Mouse (Mus musculus): Measurements from ENCODE around the gene Slc25a23. TPM values are rescaled to one million over a fixed set of nuclear protein-coding genes. Genes with fewer than 3 reads are reported as not detected.

Slc25a23 gene
- polyA plus RNA-seq, 1 experiment from 2014 or later: 18.8 TPM

DNA sequence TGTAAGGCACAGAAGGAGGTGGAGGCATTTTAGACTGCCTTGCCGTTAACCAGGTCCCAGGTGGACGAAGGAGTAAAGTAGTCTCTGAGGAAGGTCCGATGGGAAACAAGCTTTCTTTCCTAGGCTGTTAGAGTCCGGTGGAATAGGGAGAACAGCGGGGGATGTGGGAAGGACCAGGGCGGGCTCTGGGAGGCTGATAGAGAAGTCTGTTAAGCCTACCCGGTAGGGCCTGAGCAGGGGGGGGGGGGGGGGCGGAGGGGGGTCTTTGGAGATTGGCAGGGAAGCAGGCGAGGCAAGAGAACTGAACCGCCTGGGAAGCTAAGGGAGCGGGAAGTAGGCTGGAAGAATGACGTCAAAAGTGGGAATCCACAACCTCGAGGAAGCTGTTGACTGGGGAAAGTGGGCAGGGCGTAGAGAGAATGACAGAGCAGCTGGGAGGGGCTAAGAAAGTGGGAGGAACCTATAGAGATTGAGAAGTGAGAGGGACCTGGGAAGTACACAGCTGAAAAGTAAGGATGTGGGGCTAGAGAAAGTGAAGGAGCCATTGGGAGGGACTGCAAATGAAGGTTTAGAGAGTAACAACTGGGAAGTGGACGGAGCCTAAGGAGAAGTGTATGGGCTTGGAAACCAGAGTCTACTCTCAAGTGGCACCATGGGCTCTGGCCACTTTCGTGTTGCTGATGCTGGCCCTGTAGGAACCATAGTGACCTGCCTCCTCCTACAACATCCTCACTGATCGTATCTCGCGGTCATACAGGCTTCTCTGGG lies 36.4 kb upstream of the Slc25a23 start:
- under 1% methylated on average over 18 of the region's 19 CpGs for WGBS
- no peaks in the 10 kb centered on the region for H3K36me3 ChIP-seq (ENCODE audit: poor library complexity, severe bottlenecking)
- peak overlapping the region; percentile 15; the same call in 1 of the 2 replicates for H3K4me3 ChIP-seq
- ATAC-seq: peak; percentile 79
- peak overlapping the region; percentile 54 for H3K4me2 ChIP-seq
- no peak overlapping the region; the same call in 1 of the 2 replicates for H3K9ac ChIP-seq
- 0 out of 2 replicates have a peak, but pooled peaks cover 5% of the 10 kb centered on the region for H3K27me3 ChIP-seq
- no peak overlapping the region for H3K27ac ChIP-seq
- peaks cover 9% of the 10 kb centered on the region for H3K4me1 ChIP-seq
- no peaks in the 10 kb centered on the region for H3K9me3 ChIP-seq (replicated peaks)

- Histone ChIP-seq H3K4me2 (no peak overlapping the region), H3K9me3 (replicated peaks) (no peaks in the 10 kb centered on the region), H3K4me3 (no peak overlapping the region), H3K36me3 (ENCODE audit: poor library complexity, severe bottlenecking) (no peaks in the 10 kb centered on the region), H3K27me3 (0 out of 2 replicates have a peak, but pooled peaks cover 8% of the 10 kb centered on the region), H3K27ac (no peak overlapping the region), H3K4me1 (peaks cover 9% of the 10 kb centered on the region), H3K9ac (no peak overlapping the region)
- no peak for ATAC-seq
- 97% methylated on average over 3 of the region's 3 CpGs for WGBS
These were observed 34.6 kb upstream of the Slc25a23 start for GRCm38 (mm10) chr17:57094222-57094621.

DNA sequence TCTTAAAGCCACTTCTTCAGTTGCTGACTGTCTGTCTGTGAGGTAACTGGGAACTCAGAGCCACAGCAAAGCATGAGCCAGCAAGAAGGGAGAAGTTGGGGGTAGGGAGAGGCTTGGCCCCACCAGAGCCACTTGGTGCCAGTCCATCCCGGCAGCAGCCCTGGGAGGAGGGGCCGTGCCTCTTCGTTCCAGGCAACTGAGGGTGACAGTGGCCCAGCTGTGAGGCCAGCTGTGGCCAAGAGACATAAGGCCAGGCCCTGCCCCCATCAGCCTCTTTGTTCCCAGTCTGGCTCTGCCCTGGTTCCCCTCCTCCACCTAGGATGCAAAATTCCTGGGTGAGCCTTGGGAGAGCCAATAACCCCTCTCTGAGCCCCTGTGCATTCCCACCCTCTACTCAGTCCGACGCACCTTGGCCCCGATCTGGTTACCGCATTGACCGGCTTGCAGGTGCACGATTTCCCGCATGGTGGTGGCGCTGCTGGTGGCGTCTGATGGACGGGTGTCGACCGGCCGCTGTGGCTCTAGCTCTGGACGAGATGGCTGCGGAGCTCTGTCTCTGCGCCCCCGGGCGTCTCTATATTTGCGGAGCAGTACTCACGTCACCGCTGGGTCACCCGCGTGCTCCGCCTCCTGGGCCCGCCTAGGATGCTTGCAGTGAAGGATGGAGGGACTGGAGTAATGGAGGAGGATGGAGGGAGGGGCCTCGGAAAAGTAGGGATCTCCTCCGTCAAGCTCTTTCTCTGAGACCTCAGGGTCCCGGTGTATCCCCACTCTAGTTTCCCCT lies 27.6 kb upstream of the Slc25a23 start, which contains the start of gene Tubb4a:
TSS of gene Tubb4a (minus strand) at position 734 of the 784 bp plus-strand sequence.
- Histone ChIP-seq H3K4me3 (peak within 1 kb of the TSS; percentile 53), H3K4me2 (peak within 1 kb of the TSS; percentile 69), H3K27ac (peak within 1 kb of the TSS; percentile 44; the same call in 1 of the 2 replicates), H3K27me3 (0 out of 2 replicates have a peak, but pooled peaks cover 3% of the 10 kb centered on the region), H3K9me3 (replicated peaks) (no peaks in the 10 kb centered on the region), H3K9ac (peak within 1 kb of the TSS; percentile 79), H3K4me1 (peaks cover 18% of the 10 kb centered on the region), H3K36me3 (ENCODE audit: poor library complexity, severe bottlenecking) (peaks cover 24% of the 10 kb centered on the region)
- WGBS: 1% methylated on average over 31 of the region's 31 CpGs
- ATAC-seq: peak; percentile 97

DNA sequence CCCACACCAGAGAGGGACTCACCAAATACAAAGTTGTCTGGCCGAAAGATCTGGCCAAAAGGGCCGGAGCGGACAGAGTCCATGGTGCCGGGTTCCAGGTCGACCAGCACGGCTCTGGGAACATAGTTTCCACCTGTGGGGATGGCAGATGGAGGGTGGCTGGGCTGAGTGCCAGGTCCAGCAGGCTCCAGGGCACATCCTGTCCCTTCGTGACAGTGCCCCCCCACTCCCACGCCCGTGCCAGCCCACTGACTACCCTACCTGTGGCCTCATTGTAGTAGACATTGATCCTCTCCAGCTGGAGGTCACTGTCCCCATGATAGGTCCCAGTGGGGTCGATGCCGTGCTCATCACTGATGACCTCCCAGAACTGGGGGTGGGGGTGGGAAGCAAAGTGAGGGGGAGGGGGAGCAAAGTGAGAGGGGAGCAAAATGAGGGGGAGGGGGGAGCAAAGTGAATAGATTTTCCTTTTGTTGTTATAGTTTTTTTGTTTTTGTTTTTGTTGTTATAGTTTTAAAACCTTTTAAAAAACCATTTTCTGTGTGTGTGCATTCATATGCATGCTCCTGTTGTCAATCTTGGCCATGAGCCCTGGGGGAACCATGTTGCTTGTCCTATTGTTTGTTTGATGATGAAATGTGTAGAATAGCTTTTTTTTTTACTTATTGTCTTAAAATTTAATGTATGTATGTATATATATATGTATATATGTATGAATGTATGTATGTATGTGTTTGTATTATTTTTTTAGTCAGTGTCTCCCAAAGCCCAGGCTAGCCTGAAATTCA lies 26.5 kb upstream of the Slc25a23 start:
- peaks cover 33% of the 10 kb centered on the region for H3K36me3 ChIP-seq (ENCODE audit: poor library complexity, severe bottlenecking)
- H3K4me2 ChIP-seq: peak overlapping the region; percentile 69
- 0 out of 2 replicates have a peak, but pooled peaks cover 3% of the 10 kb centered on the region for H3K27me3 ChIP-seq
- no peak overlapping the region for H3K27ac ChIP-seq
- no peak overlapping the region for H3K9ac ChIP-seq
- H3K4me1 ChIP-seq: peaks cover 18% of the 10 kb centered on the region
- ATAC-seq: no peak
- 93% methylated on average over 11 of the region's 11 CpGs for WGBS
- no peaks in the 10 kb centered on the region for H3K9me3 ChIP-seq (replicated peaks)
- H3K4me3 ChIP-seq: peak overlapping the region; percentile 53

DNA sequence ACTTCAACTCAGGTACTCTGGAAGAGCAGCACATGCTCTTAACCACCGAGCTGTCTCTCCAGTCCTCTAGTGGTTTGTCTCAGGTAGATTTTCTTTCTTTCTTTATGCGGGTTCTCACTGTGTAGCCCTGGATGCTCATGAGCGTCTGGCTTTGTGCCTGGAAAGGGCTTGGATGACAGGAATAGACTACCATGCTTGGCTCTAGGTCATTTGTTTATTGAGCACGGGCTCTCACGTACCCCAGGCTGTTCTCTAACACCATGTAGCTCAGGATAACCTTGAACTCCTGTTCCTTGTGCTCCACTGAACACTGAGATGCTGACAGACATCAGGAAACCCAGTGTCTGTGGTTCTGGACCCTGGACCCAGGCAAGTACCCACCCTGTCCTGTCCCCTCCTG lies 22.8 kb upstream of the Slc25a23 start:
- WGBS: 89% methylated on average over 5 of the region's 5 CpGs
- Histone ChIP-seq H3K4me3 (no peak overlapping the region), H3K9ac (no peak overlapping the region), H3K27me3 (no peaks in the 10 kb centered on the region), H3K36me3 (ENCODE audit: poor library complexity, severe bottlenecking) (peaks cover 51% of the 10 kb centered on the region), H3K9me3 (replicated peaks) (no peaks in the 10 kb centered on the region), H3K4me2 (no peak overlapping the region), H3K27ac (no peak overlapping the region), H3K4me1 (peaks cover 14% of the 10 kb centered on the region)
- ATAC-seq: no peak

DNA sequence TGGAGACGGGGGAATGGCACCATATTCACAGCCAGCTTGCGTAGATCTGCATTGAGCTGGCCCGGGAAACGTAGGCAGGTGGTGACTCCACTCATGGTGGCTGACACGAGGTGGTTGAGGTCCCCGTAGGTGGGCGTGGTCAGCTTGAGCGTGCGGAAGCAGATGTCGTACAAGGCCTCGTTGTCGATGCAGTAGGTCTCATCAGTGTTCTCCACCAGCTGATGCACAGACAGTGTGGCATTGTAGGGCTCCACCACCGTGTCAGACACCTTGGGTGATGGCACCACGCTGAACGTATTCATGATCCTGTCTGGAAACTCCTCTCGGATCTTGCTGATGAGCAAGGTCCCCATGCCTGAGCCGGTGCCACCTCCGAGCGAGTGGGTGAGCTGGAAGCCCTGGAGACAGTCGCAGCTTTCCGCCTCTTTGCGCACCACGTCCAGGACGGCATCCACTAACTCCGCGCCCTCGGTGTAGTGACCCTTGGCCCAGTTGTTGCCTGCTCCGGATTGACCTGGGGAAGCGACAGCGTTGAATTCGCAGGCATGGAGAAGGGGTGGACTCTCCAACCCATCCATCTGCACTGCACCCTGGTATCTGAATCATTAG lies 21.7 kb upstream of the Slc25a23 start:
- Histone ChIP-seq H3K9ac (no peak overlapping the region), H3K4me1 (peaks cover 7% of the 10 kb centered on the region; the same call in 1 of the 2 replicates), H3K36me3 (ENCODE audit: poor library complexity, severe bottlenecking) (peaks cover 51% of the 10 kb centered on the region), H3K27me3 (no peaks in the 10 kb centered on the region), H3K27ac (no peak overlapping the region), H3K4me3 (no peak overlapping the region), H3K4me2 (no peak overlapping the region), H3K9me3 (replicated peaks) (no peaks in the 10 kb centered on the region)
- WGBS: 94% methylated on average over 31 of the region's 31 CpGs
- ATAC-seq: no peak

GRCm38 (mm10) chr17:57079919-57080318 lies 20.3 kb upstream of the Slc25a23 start:
- Histone ChIP-seq H3K36me3 (ENCODE audit: poor library complexity, severe bottlenecking) (peaks cover 51% of the 10 kb centered on the region), H3K4me1 (0 out of 2 replicates have a peak, but pooled peaks cover 3% of the 10 kb centered on the region), H3K9me3 (replicated peaks) (no peaks in the 10 kb centered on the region), H3K4me3 (no peak overlapping the region), H3K4me2 (no peak overlapping the region), H3K27ac (no peak overlapping the region), H3K9ac (no peak overlapping the region), H3K27me3 (no peaks in the 10 kb centered on the region)
- WGBS: 82% methylated on average over 3 of the region's 3 CpGs
- ATAC-seq: no peak

DNA sequence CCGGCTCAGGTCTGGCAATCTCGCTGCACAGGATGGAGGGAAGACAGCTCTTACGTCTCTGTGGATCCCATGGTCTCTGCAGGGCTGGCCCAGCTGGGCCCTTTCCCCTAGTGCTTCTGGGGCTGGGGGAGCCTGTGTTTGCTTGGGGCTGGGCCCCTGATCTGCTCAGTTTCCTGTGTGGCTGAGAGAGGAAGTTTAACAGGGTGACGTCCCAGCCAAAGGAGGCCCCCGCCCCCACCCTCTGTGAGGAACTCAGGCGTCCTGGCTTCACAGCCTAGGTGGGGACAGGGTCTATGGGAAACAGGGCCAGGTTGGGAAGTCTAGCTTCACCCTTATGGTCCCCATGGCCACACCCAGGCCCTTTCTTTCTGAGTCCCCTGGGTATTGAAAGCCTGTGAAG lies 18.7 kb upstream of the Slc25a23 start, which contains the start of gene Dennd1c:
TSS of gene Dennd1c (minus strand) at position 179 of the 400 bp plus-strand sequence.
- Histone ChIP-seq H3K4me1 (no peaks in the 10 kb centered on the region), H3K9ac (no peak within 1 kb of the TSS), H3K9me3 (replicated peaks) (no peaks in the 10 kb centered on the region), H3K4me3 (no peak within 1 kb of the TSS), H3K27me3 (no peaks in the 10 kb centered on the region), H3K27ac (no peak within 1 kb of the TSS), H3K4me2 (no peak within 1 kb of the TSS), H3K36me3 (ENCODE audit: poor library complexity, severe bottlenecking) (peaks cover 35% of the 10 kb centered on the region)
- 51% methylated on average over 6 of the region's 6 CpGs for WGBS
- ATAC-seq: peak; percentile 21; the same call in 1 of the 2 replicates

DNA sequence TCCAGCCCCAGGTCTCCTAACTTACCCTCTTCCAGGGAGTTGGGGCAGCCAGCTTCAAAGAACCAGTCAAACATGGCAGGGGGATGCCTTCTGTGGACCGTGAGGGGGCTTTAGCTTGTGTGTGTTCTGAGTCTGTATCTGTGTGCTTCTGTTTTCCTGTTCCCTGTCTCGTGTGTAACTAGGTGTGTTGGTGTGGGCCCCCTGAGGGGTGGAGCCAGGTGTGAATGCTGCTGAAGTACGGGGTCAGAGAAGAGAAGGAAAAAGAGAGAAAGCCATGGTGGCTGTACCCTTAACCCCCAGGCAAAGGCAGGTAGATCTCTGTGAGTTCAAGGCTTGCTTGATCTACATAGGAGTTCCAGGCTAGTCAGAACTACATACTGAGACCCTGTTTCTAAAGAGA lies 17.3 kb upstream of the Slc25a23 start:
- Histone ChIP-seq H3K9ac (no peak overlapping the region), H3K9me3 (replicated peaks) (no peaks in the 10 kb centered on the region), H3K4me2 (no peak overlapping the region), H3K4me1 (no peaks in the 10 kb centered on the region), H3K27ac (no peak overlapping the region), H3K36me3 (ENCODE audit: poor library complexity, severe bottlenecking) (peaks cover 26% of the 10 kb centered on the region), H3K4me3 (no peak overlapping the region), H3K27me3 (no peaks in the 10 kb centered on the region)
- WGBS: 47% methylated on average over 3 of the region's 3 CpGs
- no peak for ATAC-seq

DNA sequence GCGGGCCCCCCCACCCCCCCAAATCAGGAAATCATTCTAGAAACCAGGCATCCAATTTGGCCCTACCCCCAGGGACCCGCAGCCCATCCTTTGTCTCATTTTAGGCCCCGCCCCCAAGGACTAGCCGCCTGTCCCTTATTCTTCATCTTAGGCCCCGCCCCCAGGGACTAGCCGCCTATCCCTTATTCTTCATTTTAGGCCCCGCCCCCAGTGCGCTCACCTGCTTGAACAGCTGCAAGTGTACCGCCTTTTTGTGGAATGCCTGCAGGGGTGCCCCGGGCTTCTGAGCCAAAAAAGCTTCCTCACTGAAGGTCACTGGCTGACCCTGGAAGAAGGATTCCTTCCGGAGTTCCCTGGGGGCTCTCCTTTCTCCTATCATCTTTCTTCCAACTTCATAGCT lies 11.0 kb upstream of the Slc25a23 start:
- Histone ChIP-seq H3K27ac (no peak overlapping the region), H3K4me2 (peak overlapping the region; percentile 49), H3K4me3 (peak overlapping the region; percentile 29), H3K27me3 (no peaks in the 10 kb centered on the region), H3K9ac (no peak overlapping the region), H3K36me3 (ENCODE audit: poor library complexity, severe bottlenecking) (no peaks in the 10 kb centered on the region), H3K4me1 (peaks cover 8% of the 10 kb centered on the region; the same call in 1 of the 2 replicates), H3K9me3 (replicated peaks) (no peaks in the 10 kb centered on the region)
- WGBS: 2% methylated on average over 11 of the region's 11 CpGs
- ATAC-seq: peak; percentile 52

GRCm38 (mm10) chr17:57070272-57070671 lies 10.6 kb upstream of the Slc25a23 start:
- Histone ChIP-seq H3K36me3 (ENCODE audit: poor library complexity, severe bottlenecking) (no peaks in the 10 kb centered on the region), H3K9ac (0 out of 2 replicates have a peak overlapping the region, but pooled peaks have one; percentile 21), H3K4me3 (peak overlapping the region; percentile 29), H3K27ac (no peak overlapping the region), H3K4me1 (peaks cover 8% of the 10 kb centered on the region; the same call in 1 of the 2 replicates), H3K27me3 (peaks cover 3% of the 10 kb centered on the region; the same call in 1 of the 2 replicates), H3K4me2 (peak overlapping the region; percentile 49), H3K9me3 (replicated peaks) (no peaks in the 10 kb centered on the region)
- ATAC-seq: no peak
- WGBS: 11% methylated on average over 9 of the region's 9 CpGs
